Mouse (Mus musculus) heart, embryonic 15.5 days (tissue): ENCODE measurements around the gene Nos1. TPM values are rescaled to one million over a fixed set of nuclear protein-coding genes. Genes with fewer than 3 reads are reported as not detected.

Source experiments
- ATAC-seq: fragments of 200-750 bp; cut with Nextera tagmentation; replicated peaks from 2 replicates; pipeline ENCODE4 v1.8.0; 2017; ENCODE audit warnings: low read depth, moderate TSS enrichment; ENCODE audit not compliant: insufficient number of reproducible peaks, insufficient read depth, low FRiP score
- H3K27ac ChIP-seq: fragments of 300-500 bp; sonication (generic); 2 replicates; pipeline ENCODE4 v1.5.1; 2015; ENCODE audit warnings: mild to moderate bottlenecking, inconsistent platforms
- H3K27me3 ChIP-seq: fragments of 300-500 bp; sonication (generic); 2 replicates; pipeline ENCODE4 v1.6.1; 2015; ENCODE audit warnings: inconsistent platforms
- H3K36me3 ChIP-seq: fragments of 300-500 bp; sonication (generic); 2 replicates; pipeline ENCODE4 v1.6.1; 2015; ENCODE audit warnings: mild to moderate bottlenecking, inconsistent platforms
- H3K4me1 ChIP-seq: fragments of 300-500 bp; sonication (generic); replicated peaks from 2 replicates; pipeline ENCODE4 v1.6.1; 2015; ENCODE audit warnings: inconsistent platforms
- H3K4me2 ChIP-seq: fragments of 300-500 bp; sonication (generic); 2 replicates; pipeline ENCODE4 v1.6.1; 2015; ENCODE audit warnings: inconsistent platforms, mild to moderate bottlenecking, moderate library complexity
- H3K4me3 ChIP-seq: fragments of 300-500 bp; sonication (generic); 2 replicates; pipeline ENCODE4 v1.5.1; 2015; ENCODE audit warnings: mild to moderate bottlenecking, inconsistent platforms
- H3K9ac ChIP-seq: fragments of 300-500 bp; sonication (generic); 2 replicates; pipeline ENCODE4 v1.6.1; 2015; ENCODE audit warnings: mild to moderate bottlenecking, inconsistent platforms
- H3K9me3 ChIP-seq: fragments of 300-500 bp; sonication (generic); replicated peaks from 2 replicates; pipeline ENCODE4 v1.6.1; 2016; ENCODE audit warnings: inconsistent platforms
- WGBS: fragments of 180-500 bp; shearing (Covaris S2); methylation state at CpG from one replicate; pipeline ENCODE4 v1.1.7; 2015; ENCODE audit warnings: mixed read lengths; 5-methylcytosine and 5-hydroxymethylcytosine counted together
- polyA plus RNA-seq: library from polyadenylated mRNA; unstranded; fragments of >200 nt; fragmentation: Nextera tagmentation; extraction: Ambion mirVana; gene quantifications from 2 replicates; pipeline ENCODE4 v1.2.1, GENCODE M21; 2015

The Nos1 gene
- polyA plus RNA-seq, 1 experiment from 2014 or later, result 0.05 TPM

DNA sequence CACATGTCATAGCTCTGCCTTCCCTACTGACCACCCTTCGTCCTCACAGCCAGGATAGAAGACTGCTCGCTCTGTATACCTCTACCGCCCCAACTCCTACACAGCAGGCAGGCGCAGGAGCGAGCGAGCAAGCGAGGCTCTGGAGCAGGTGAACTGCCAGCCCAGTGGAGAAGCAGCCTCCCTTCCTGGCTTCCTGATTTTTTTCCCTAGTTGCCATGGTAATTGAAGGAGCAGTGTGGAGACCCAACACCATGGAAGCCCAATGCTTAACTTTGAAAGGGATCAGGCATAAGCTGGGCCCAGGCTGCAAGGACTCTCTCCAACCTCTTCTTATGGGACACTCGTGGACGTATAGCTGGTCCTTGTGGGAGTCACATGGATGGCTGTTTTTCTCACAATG lies 59.4 kb downstream of the Nos1 start:
- peaks cover 77% of the 10 kb centered on the region for H3K27me3 ChIP-seq
- ATAC-seq, result no peak
- WGBS, result 43% methylated on average over 9 of the region's 9 CpGs
- no peaks in the 10 kb centered on the region for H3K36me3 ChIP-seq
- H3K4me1 ChIP-seq, result no peaks in the 10 kb centered on the region
- no peaks in the 10 kb centered on the region for H3K9me3 ChIP-seq
- H3K9ac ChIP-seq, result no peak overlapping the region
- no peak overlapping the region for H3K4me3 ChIP-seq
- no peak overlapping the region for H3K27ac ChIP-seq
- no peak overlapping the region for H3K4me2 ChIP-seq

DNA sequence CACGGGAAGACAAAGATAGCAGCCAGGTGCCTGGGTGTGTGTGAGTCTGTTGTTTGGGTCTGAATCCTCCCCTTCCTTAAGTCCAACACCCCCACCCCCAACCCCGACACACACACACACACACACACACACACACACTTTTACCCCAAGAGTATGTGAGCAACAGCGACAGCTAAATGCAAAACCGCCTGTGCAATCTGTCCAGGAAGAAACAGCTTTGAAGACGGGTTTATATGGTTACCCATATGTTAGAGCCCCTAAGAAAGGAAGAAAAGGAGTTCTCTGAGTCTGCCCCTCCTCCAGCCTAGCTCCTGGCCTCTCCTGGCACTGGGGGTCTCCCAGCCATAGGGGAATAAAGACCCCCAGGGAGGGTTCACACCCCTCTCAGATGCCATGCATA lies 60.2 kb downstream of the Nos1 start:
- WGBS, result 31% methylated on average over 5 of the region's 5 CpGs
- Histone ChIP-seq H3K4me2 (no peak overlapping the region), H3K9ac (no peak overlapping the region), H3K36me3 (no peaks in the 10 kb centered on the region), H3K27me3 (peaks cover 77% of the 10 kb centered on the region), H3K27ac (no peak overlapping the region), H3K4me1 (no peaks in the 10 kb centered on the region), H3K4me3 (no peak overlapping the region), H3K9me3 (no peaks in the 10 kb centered on the region)
- ATAC-seq, result no peak

- peaks cover 79% of the 10 kb centered on the region for H3K27me3 ChIP-seq
These were observed 61.0 kb downstream of the Nos1 start for GRCm38 (mm10) chr5:117841651-117842347.

GRCm38 (mm10) chr5:117842699-117843098 lies 61.9 kb downstream of the Nos1 start:
- no peaks in the 10 kb centered on the region for H3K9me3 ChIP-seq
- no peak overlapping the region for H3K4me2 ChIP-seq
- 6% methylated on average over 14 of the region's 14 CpGs for WGBS
- no peaks in the 10 kb centered on the region for H3K4me1 ChIP-seq
- no peak overlapping the region for H3K9ac ChIP-seq
- peaks cover 74% of the 10 kb centered on the region for H3K27me3 ChIP-seq
- H3K36me3 ChIP-seq, result no peaks in the 10 kb centered on the region
- H3K4me3 ChIP-seq, result no peak overlapping the region
- H3K27ac ChIP-seq, result no peak overlapping the region
- no peak for ATAC-seq

More at GRCm38 (mm10) chr5:117841651-117842347, 61.0 kb downstream of the Nos1 start:
- Histone ChIP-seq H3K4me1 (no peaks in the 10 kb centered on the region), H3K9ac (no peak overlapping the region), H3K27ac (no peak overlapping the region), H3K36me3 (no peaks in the 10 kb centered on the region), H3K4me3 (no peak overlapping the region; the same call in 1 of the 2 replicates), H3K9me3 (no peaks in the 10 kb centered on the region), H3K4me2 (no peak overlapping the region)
- 2% methylated on average over 44 of the region's 44 CpGs for WGBS
- ATAC-seq, result no peak

DNA sequence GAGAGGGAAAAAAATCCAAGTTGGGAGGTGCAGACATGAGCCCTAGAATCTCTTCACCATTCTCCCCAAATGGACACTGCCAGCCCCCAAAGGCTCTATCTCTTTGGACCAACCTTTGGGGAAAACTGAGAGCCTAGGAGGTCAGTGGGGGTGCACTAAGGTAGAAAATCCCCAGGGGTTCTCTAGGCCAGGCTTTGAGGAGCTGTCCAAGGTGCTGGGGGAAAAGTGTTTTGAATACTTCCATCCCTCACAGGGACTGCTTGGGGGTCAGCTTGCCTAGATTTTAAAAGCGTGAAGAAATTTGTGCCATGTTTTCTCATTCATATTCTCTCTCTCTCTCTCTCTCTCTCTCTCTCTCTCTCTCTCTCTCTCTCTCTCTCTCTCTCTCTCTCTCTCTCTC lies 63.8 kb downstream of the Nos1 start:
- Histone ChIP-seq H3K9me3 (no peaks in the 10 kb centered on the region), H3K27me3 (peaks cover 54% of the 10 kb centered on the region), H3K27ac (no peak overlapping the region), H3K36me3 (no peaks in the 10 kb centered on the region), H3K4me2 (no peak overlapping the region), H3K9ac (no peak overlapping the region), H3K4me3 (no peak overlapping the region), H3K4me1 (no peaks in the 10 kb centered on the region)
- 13% methylated on average over 1 of the region's 1 CpGs for WGBS
- no peak for ATAC-seq

- Histone ChIP-seq H3K4me1 (no peaks in the 10 kb centered on the region), H3K27ac (no peak overlapping the region), H3K4me2 (no peak overlapping the region), H3K9ac (no peak overlapping the region), H3K9me3 (no peaks in the 10 kb centered on the region), H3K36me3 (no peaks in the 10 kb centered on the region), H3K4me3 (no peak overlapping the region), H3K27me3 (peaks cover 14% of the 10 kb centered on the region; the same call in 1 of the 2 replicates)
- 67% methylated on average over 12 of the region's 12 CpGs for WGBS
- ATAC-seq, result no peak
These were observed 69.6 kb downstream of the Nos1 start for GRCm38 (mm10) chr5:117850474-117850873.

GRCm38 (mm10) chr5:117853741-117854140 lies 72.9 kb downstream of the Nos1 start:
- Histone ChIP-seq H3K4me3 (no peak overlapping the region), H3K9me3 (no peaks in the 10 kb centered on the region), H3K9ac (no peak overlapping the region), H3K4me2 (no peak overlapping the region), H3K36me3 (no peaks in the 10 kb centered on the region), H3K4me1 (no peaks in the 10 kb centered on the region), H3K27ac (no peak overlapping the region), H3K27me3 (peaks cover 15% of the 10 kb centered on the region; the same call in 1 of the 2 replicates)
- ATAC-seq, result no peak
- WGBS, result 62% methylated on average over 10 of the region's 10 CpGs

DNA sequence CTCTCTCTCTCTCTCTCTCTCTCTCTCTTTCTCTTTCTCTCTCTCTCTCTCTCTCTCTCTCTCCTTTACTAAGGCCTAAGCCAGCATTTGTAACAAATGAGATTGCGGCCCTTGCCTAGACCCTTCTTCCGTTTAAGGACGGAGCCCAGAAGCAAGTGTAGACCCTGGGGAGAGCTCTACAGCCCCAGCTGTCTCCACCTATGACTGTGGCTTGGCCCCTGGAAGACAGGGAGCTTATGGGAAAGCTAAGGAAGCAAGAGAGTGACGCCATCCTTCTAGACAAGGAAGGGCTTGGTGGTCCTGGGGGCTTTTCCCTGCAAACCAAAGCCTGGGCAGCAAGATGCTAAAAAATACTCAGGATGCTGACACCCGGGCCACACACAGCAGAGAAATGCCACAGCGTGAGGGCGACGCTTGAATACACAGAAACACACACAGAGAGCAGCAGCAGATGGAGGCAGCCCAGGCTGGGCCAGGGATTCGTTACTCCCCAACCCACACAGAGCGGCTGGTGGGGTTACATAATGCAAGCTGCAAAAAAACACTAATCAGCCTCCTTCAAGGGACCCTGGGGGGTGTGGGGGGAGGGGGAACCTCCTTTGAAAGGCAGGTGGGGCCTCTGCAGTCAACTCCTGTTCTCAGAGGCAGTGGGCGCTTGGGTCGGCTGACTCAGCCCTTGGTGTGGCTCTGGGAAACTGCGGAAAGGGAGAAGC lies 83.9 kb downstream of the Nos1 start:
- no peak for ATAC-seq
- Histone ChIP-seq H3K4me2 (no peak overlapping the region), H3K27ac (no peak overlapping the region), H3K4me1 (no peaks in the 10 kb centered on the region), H3K4me3 (no peak overlapping the region), H3K36me3 (no peaks in the 10 kb centered on the region), H3K9me3 (no peaks in the 10 kb centered on the region), H3K27me3 (peaks cover 33% of the 10 kb centered on the region), H3K9ac (no peak overlapping the region)
- WGBS, result 19% methylated on average over 13 of the region's 13 CpGs

GRCm38 (mm10) chr5:117865876-117866275 lies 85.0 kb downstream of the Nos1 start:
- no peak overlapping the region for H3K4me2 ChIP-seq
- ATAC-seq, result no peak
- no peaks in the 10 kb centered on the region for H3K4me1 ChIP-seq
- peaks cover 33% of the 10 kb centered on the region for H3K27me3 ChIP-seq
- no peak overlapping the region for H3K4me3 ChIP-seq
- no peak overlapping the region for H3K27ac ChIP-seq
- no peaks in the 10 kb centered on the region for H3K36me3 ChIP-seq
- H3K9ac ChIP-seq, result no peak overlapping the region
- no peaks in the 10 kb centered on the region for H3K9me3 ChIP-seq
- 68% methylated on average over 16 of the region's 16 CpGs for WGBS

GRCm38 (mm10) chr5:117871614-117872013 lies 90.8 kb downstream of the Nos1 start:
- Histone ChIP-seq H3K4me1 (no peaks in the 10 kb centered on the region), H3K4me3 (no peak overlapping the region), H3K9me3 (no peaks in the 10 kb centered on the region), H3K27ac (no peak overlapping the region), H3K36me3 (no peaks in the 10 kb centered on the region), H3K27me3 (peaks cover 7% of the 10 kb centered on the region), H3K4me2 (no peak overlapping the region), H3K9ac (no peak overlapping the region)
- ATAC-seq, result no peak
- whole genome bisulfite sequencing, result 52% methylated on average over 1 of the region's 1 CpGs

DNA sequence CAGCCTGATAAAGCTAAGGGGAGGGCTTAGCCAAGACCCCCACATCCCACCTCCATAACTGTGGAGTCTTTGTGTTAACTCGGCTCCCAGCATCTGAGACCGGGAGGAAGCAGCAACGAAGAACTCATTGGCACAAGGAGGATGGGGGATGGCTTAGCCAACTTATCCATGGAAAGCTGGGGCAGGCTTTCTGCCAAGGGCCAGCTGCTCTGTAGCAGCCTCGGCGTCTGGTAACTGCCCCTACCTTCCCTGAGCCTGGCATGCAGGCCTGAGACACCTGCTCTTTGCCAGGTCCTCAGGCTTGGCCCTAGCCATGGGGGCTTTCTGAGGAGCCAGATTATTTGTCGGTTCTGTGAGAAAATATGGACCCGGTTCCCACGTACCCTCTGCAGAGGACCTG lies 93.0 kb downstream of the Nos1 start:
- no peak overlapping the region for H3K4me3 ChIP-seq
- WGBS, result 76% methylated on average over 8 of the region's 8 CpGs
- H3K9ac ChIP-seq, result no peak overlapping the region
- no peak overlapping the region for H3K4me2 ChIP-seq
- ATAC-seq, result no peak
- no peaks in the 10 kb centered on the region; the same call in 1 of the 2 replicates for H3K27me3 ChIP-seq
- no peaks in the 10 kb centered on the region for H3K9me3 ChIP-seq
- H3K36me3 ChIP-seq, result no peaks in the 10 kb centered on the region
- no peak overlapping the region for H3K27ac ChIP-seq
- no peaks in the 10 kb centered on the region for H3K4me1 ChIP-seq

- H3K36me3 ChIP-seq, result no peaks in the 10 kb centered on the region
- no peak overlapping the region for H3K4me2 ChIP-seq
- ATAC-seq, result no peak
- H3K27me3 ChIP-seq, result no peaks in the 10 kb centered on the region; the same call in 1 of the 2 replicates
- H3K4me3 ChIP-seq, result no peak overlapping the region
- H3K27ac ChIP-seq, result no peak overlapping the region
- H3K9me3 ChIP-seq, result no peaks in the 10 kb centered on the region
- H3K9ac ChIP-seq, result no peak overlapping the region
- WGBS, result 85% methylated on average over 7 of the region's 7 CpGs
- no peaks in the 10 kb centered on the region for H3K4me1 ChIP-seq
These were observed 93.4 kb downstream of the Nos1 start for GRCm38 (mm10) chr5:117874236-117874635.
